Mouse (Mus musculus) neural tube, embryonic 12.5 days (tissue): Measurements from ENCODE around the gene Imp4. TPM values are rescaled to one million over a fixed set of nuclear protein-coding genes. Genes with fewer than 3 reads are reported as not detected.
"Not testable (repeated sequence)": the region's sequence is repeated elsewhere in the genome, so short reads cannot be mapped to it uniquely, and the experiment has no call there.

Source experiments
- ATAC-seq: fragments of 200-750 bp; cut with Nextera tagmentation; 2 replicates; pipeline ENCODE4 v1.8.0; 2017; ENCODE audit warnings: low read depth, mild to moderate bottlenecking, moderate TSS enrichment, moderate library complexity; ENCODE audit not compliant: low FRiP score
- H3K27ac ChIP-seq: fragments of 300-500 bp; sonication (generic); 2 replicates; pipeline ENCODE4 v1.5.1; 2016
- H3K27me3 ChIP-seq: fragments of 300-500 bp; sonication (generic); replicated peaks from 2 replicates; pipeline ENCODE4 v1.6.1; 2016; ENCODE audit warnings: mild to moderate bottlenecking
- H3K36me3 ChIP-seq: fragments of 300-500 bp; sonication (generic); 2 replicates; pipeline ENCODE4 v1.6.1; 2016; ENCODE audit warnings: mild to moderate bottlenecking
- H3K4me1 ChIP-seq: fragments of 300-500 bp; sonication (generic); 2 replicates; pipeline ENCODE4 v1.6.1; 2016
- H3K4me2 ChIP-seq: fragments of 300-500 bp; sonication (generic); replicated peaks from 2 replicates; pipeline ENCODE4 v1.6.1; 2016; ENCODE audit warnings: mild to moderate bottlenecking
- H3K4me3 ChIP-seq: fragments of 300-500 bp; sonication (generic); 2 replicates; pipeline ENCODE4 v1.5.1; 2016
- H3K9ac ChIP-seq: fragments of 300-500 bp; sonication (generic); 2 replicates; pipeline ENCODE4 v1.6.1; 2016; ENCODE audit warnings: mild to moderate bottlenecking
- H3K9me3 ChIP-seq: fragments of 300-500 bp; sonication (generic); 2 replicates; pipeline ENCODE4 v1.6.1; 2016; ENCODE audit warnings: mild to moderate bottlenecking
- WGBS: fragments of 180-500 bp; shearing (Covaris S2); methylation state at CpG from one replicate; pipeline ENCODE4 v1.1.7; 2016; 5-methylcytosine and 5-hydroxymethylcytosine counted together
- polyA plus RNA-seq: library from polyadenylated mRNA; unstranded; fragments of >200 nt; fragmentation: Nextera tagmentation; extraction: Ambion mirVana; gene quantifications from 2 replicates; pipeline ENCODE4 v1.2.1, GENCODE M21; 2016

Gene Imp4
- polyA plus RNA-seq, 1 experiment from 2014 or later: 77.3 TPM

GRCm38 (mm10) chr1:34435371-34436120 lies 4.1 kb upstream of the Imp4 start:
- H3K36me3 ChIP-seq: peaks cover 14% of the 10 kb centered on the region
- H3K4me2 ChIP-seq: peak overlapping the region; percentile 53
- H3K27me3 ChIP-seq: no peaks in the 10 kb centered on the region
- H3K27ac ChIP-seq: no peak overlapping the region
- peaks cover 14% of the 10 kb centered on the region for H3K4me1 ChIP-seq
- H3K9ac ChIP-seq: peak overlapping the region; percentile 67
- H3K4me3 ChIP-seq: peak overlapping the region; percentile 50
- peaks cover 13% of the 10 kb centered on the region for H3K9me3 ChIP-seq
- 34% methylated on average over 8 of the region's 8 CpGs for WGBS
- no peak for ATAC-seq

DNA sequence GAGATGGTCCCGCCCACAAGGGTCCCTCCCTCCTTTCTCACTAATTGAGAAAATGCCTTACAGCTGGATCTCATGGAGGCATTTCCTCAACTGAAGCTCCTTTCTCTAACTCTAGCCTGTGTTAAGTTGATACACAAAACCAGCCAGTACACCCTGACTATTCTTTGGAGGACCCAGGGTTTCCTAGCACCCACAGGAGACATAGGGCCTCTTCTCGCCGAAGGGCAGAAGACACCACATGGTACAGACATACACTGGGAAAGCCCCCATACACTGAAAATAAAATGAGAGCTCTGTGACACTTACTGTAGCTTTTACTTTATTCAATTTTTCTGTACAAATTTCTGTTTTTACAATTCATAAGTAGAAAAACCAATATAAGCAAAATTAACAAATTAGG lies 3.3 kb upstream of the Imp4 start:
- Histone ChIP-seq H3K9me3 (peaks cover 5% of the 10 kb centered on the region), H3K27me3 (no peaks in the 10 kb centered on the region), H3K9ac (no peak overlapping the region), H3K4me3 (no peak overlapping the region), H3K27ac (no peak overlapping the region), H3K36me3 (peaks cover 6% of the 10 kb centered on the region), H3K4me1 (peaks cover 17% of the 10 kb centered on the region), H3K4me2 (no peak overlapping the region)
- WGBS: 82% methylated on average over 3 of the region's 3 CpGs
- no peak for ATAC-seq

DNA sequence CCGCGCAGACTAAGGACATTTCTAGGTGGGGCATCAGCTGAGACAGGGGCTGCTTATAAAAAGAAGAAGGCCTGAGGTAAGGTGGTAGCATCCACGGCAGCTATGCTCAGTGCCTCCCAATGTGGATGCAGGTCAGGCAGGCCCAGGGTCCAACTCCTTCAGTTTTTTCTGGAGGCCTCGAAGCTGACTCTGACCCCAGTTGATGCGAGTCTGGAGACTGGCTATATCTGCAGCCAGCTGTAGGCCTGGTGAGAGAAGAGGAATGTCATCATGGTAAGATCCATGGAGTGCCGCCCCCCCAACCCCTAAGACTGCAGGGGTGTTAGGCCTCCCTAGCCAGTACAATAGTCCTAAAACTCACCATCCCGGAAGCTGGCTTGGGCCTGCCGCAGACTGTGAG lies 2.3 kb upstream of the Imp4 start:
- H3K27me3 ChIP-seq, H3K27ac ChIP-seq, H3K36me3 ChIP-seq, H3K4me2 ChIP-seq, ATAC-seq, H3K4me3 ChIP-seq, H3K9ac ChIP-seq, H3K9me3 ChIP-seq: not testable (repeated sequence)
- H3K4me1 ChIP-seq: peaks cover 17% of the 10 kb centered on the region
- 94% methylated on average over 8 of the region's 8 CpGs for WGBS

GRCm38 (mm10) chr1:34438381-34439051 lies 1.1 kb upstream of the Imp4 start:
- WGBS: 49% methylated on average over 15 of the region's 20 CpGs
- no peak overlapping the region for H3K27ac ChIP-seq
- H3K4me3 ChIP-seq: peak overlapping the region; percentile 79

GRCm38 (mm10) chr1:34439961-34440630 lies 445 bp downstream of the Imp4 start:
- no peaks in the 10 kb centered on the region for H3K9me3 ChIP-seq
- peak overlapping the region; percentile 74 for H3K4me2 ChIP-seq
- H3K36me3 ChIP-seq: peaks cover 26% of the 10 kb centered on the region
- H3K27me3 ChIP-seq: no peaks in the 10 kb centered on the region
- H3K27ac ChIP-seq: no peak overlapping the region
- peaks cover 12% of the 10 kb centered on the region for H3K4me1 ChIP-seq
- 7% methylated on average over 31 of the region's 31 CpGs for WGBS
- H3K4me3 ChIP-seq: peak overlapping the region; percentile 79
- H3K9ac ChIP-seq: peak overlapping the region; percentile 50
- peak; percentile 49 for ATAC-seq

More at GRCm38 (mm10) chr1:34438381-34439051, 1.1 kb upstream of the Imp4 start:
- Histone ChIP-seq H3K4me2 (peak overlapping the region; percentile 70), H3K27me3 (no peaks in the 10 kb centered on the region), H3K4me1 (peaks cover 17% of the 10 kb centered on the region), H3K9me3 (no peaks in the 10 kb centered on the region), H3K9ac (peak overlapping the region; percentile 58), H3K36me3 (peaks cover 10% of the 10 kb centered on the region)
- no peak for ATAC-seq

DNA sequence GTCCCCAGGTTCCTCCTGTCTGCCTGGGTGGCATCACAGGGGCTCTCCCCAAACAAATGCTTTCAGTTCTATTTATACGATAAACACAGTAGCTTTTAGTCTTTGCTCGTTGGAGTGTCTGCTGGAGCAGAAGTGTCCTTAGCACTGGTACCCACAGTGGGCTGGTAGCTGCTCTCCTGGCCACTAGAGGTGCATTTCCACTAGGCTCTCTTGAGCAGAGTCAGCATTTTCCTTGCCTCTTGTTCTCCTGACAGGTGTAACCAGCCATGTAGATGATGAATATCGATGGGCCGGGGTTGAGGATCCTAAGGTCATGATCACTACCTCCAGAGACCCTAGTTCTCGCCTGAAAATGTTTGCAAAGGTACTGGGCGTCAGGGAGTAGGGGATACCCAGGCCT lies 3.5 kb downstream of the Imp4 start:
- Histone ChIP-seq H3K4me3 (no peak overlapping the region), H3K9ac (no peak overlapping the region), H3K36me3 (peaks cover 44% of the 10 kb centered on the region), H3K9me3 (no peaks in the 10 kb centered on the region), H3K27me3 (no peaks in the 10 kb centered on the region), H3K4me2 (no peak overlapping the region), H3K4me1 (peaks cover 12% of the 10 kb centered on the region), H3K27ac (no peak overlapping the region)
- WGBS: 91% methylated on average over 6 of the region's 6 CpGs
- ATAC-seq: no peak

GRCm38 (mm10) chr1:34458431-34458830 lies 18.8 kb downstream of the Imp4 start:
- 32% methylated on average over 8 of the region's 8 CpGs for WGBS

GRCm38 (mm10) chr1:34459284-34460060 lies 19.8 kb downstream of the Imp4 start, which contains the start of gene Ptpn18:
Gene Ptpn18 (plus strand): TSS chr1:34459762.
- peak; percentile 91 for ATAC-seq
- Histone ChIP-seq H3K27ac (no peak within 1 kb of the TSS), H3K4me1 (peaks cover 4% of the 10 kb centered on the region; the same call in 1 of the 2 replicates), H3K9me3 (no peaks in the 10 kb centered on the region), H3K27me3 (peaks cover 41% of the 10 kb centered on the region), H3K9ac (peak within 1 kb of the TSS; percentile 36), H3K4me2 (peak within 1 kb of the TSS; percentile 86), H3K36me3 (no peaks in the 10 kb centered on the region), H3K4me3 (peak within 1 kb of the TSS; percentile 43)
- WGBS: under 1% methylated on average over 48 of the region's 48 CpGs

More at GRCm38 (mm10) chr1:34458431-34458830, 18.8 kb downstream of the Imp4 start:
- Histone ChIP-seq H3K9me3 (no peaks in the 10 kb centered on the region), H3K9ac (no peak overlapping the region), H3K4me2 (no peak overlapping the region), H3K4me1 (peaks cover 4% of the 10 kb centered on the region; the same call in 1 of the 2 replicates), H3K27ac (no peak overlapping the region), H3K27me3 (peaks cover 41% of the 10 kb centered on the region), H3K36me3 (no peaks in the 10 kb centered on the region), H3K4me3 (no peak overlapping the region)
- no peak for ATAC-seq

DNA sequence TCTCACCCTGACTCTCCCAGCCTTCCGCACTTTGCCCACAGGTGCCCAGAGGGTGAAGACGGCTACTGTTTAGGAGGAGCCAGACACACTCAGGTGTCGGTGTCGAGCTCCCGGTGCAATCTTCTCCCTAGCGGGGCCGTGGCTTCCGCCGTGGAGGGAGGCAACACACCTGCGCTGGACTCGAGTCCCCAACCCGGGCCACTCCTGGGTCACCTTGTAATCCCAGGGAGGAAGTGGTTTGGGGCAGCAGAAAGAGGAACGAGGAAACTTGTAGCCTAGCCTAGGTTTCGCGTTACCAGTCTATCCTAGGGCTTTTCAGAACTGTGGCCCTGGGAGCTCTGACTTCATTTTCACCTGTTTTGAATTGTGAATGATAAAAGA lies 20.4 kb downstream of the Imp4 start:
- 3% methylated on average over 15 of the region's 15 CpGs for WGBS
- Histone ChIP-seq H3K36me3 (no peaks in the 10 kb centered on the region), H3K27me3 (peaks cover 41% of the 10 kb centered on the region), H3K9ac (no peak overlapping the region), H3K4me1 (peaks cover 4% of the 10 kb centered on the region; the same call in 1 of the 2 replicates), H3K4me2 (peak overlapping the region; percentile 86), H3K27ac (no peak overlapping the region), H3K9me3 (no peaks in the 10 kb centered on the region), H3K4me3 (peak overlapping the region; percentile 43)
- ATAC-seq: no peak

DNA sequence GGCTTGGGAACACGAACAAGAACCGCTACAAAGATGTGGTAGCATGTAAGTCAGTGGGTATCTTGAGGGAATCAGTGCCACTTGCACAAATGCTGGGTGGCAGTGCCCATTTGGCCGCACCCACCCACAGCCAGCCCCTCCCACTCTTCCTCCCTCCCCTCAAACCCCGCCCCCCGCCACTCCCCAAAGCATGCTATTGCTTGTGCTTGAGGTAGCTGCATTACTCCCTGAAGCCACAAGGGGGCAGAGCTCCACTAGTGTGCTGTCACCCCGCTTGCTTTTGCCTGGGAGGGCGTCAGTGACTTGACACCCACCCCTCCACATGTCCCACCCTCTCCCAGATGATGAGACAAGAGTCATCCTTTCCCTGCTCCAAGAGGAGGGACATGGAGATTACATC lies 23.1 kb downstream of the Imp4 start:
- H3K27me3 ChIP-seq: peaks cover 27% of the 10 kb centered on the region
- no peak overlapping the region for H3K4me3 ChIP-seq
- H3K27ac ChIP-seq: no peak overlapping the region
- no peaks in the 10 kb centered on the region for H3K36me3 ChIP-seq
- no peak overlapping the region for H3K9ac ChIP-seq
- peaks cover 4% of the 10 kb centered on the region; the same call in 1 of the 2 replicates for H3K4me1 ChIP-seq
- WGBS: 14% methylated on average over 7 of the region's 7 CpGs
- H3K9me3 ChIP-seq: no peaks in the 10 kb centered on the region
- 0 out of 2 replicates have a peak, but pooled peaks have one; percentile 5 for ATAC-seq
- H3K4me2 ChIP-seq: no peak overlapping the region

GRCm38 (mm10) chr1:34464310-34464817 lies 24.7 kb downstream of the Imp4 start:
- H3K27me3 ChIP-seq: peaks cover 12% of the 10 kb centered on the region
- no peaks in the 10 kb centered on the region for H3K9me3 ChIP-seq
- H3K27ac ChIP-seq: no peak overlapping the region
- WGBS: 89% methylated on average over 8 of the region's 8 CpGs
- no peak overlapping the region for H3K9ac ChIP-seq
- H3K4me1 ChIP-seq: no peaks in the 10 kb centered on the region
- H3K4me3 ChIP-seq: no peak overlapping the region
- H3K36me3 ChIP-seq: no peaks in the 10 kb centered on the region
- no peak overlapping the region for H3K4me2 ChIP-seq
- no peak for ATAC-seq
